Comparison of ENCODE assay signal across 7 mouse cellular contexts in the genomic region with DNA sequence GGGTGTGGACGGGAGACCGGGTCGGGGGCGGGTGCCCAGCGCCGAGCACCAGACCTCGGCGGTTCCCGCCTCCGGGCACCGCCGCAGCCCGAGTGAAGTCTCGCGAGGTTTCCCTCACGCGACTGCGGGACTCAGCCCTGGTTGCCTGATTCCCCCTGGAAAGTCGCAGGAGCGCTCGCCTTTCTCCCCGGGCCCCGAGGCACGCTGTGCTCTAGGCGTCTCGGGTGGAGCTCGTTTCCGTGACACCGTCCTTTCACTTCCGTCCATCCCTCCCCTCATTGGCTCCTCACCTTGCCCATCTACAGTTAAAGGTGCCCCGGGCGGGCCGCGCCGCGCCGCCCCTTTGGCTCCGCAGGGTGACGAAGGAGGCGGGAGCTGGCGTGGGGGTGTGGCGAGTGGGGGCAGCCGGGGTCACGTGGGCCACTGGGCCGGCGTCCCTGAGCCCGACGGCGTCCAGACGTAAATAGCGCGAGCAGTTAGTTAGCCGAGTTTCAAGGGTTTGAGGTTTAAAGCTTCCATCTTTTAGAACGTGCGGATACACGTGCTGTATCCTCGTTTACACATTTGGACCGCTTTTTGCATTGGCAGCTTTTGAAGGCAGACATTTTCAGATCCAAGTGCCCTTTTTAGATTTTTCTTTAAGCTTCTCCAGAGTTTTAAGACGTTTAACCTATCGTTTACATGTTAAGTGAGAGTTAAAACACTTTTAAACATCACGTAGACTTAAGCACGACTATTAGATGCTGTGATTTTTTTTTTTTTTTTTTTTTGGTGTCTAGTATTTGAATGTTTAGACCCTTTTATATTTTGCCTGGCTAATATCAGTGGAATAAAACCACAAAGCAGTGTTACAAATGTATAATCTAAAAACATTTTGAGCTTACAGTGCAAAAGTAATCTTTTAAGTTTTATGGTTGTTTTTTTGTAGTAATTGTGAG. TPM values are rescaled to one million over a fixed set of nuclear protein-coding genes. Genes with fewer than 3 reads are reported as not detected.
DNase-seq lines count a peak whose midpoint lies in the region; ATAC-seq lines count a peak whose summit lies in the region.

No protein-coding gene starts in this region.

- H3K4me1 ChIP-seq in embryonic facial prominence, embryonic 12.5 days, result peaks cover 14% of the 10 kb centered on the region; the same call in 1 of the 2 replicates
- no peaks in the 10 kb centered on the region for H3K4me1 ChIP-seq in limb, embryonic 11.5 days (ENCODE audit: control insufficient read depth, insufficient read depth, low read length)
- peaks cover 17% of the 10 kb centered on the region; the same call in 1 of the 2 replicates for H3K4me1 ChIP-seq in midbrain, embryonic 14.5 days (ENCODE audit: control insufficient read depth, insufficient read depth, low read length)

- H3K27me3 ChIP-seq in embryonic facial prominence, embryonic 12.5 days, result no peaks in the 10 kb centered on the region
- no peaks in the 10 kb centered on the region for H3K27me3 ChIP-seq in limb, embryonic 11.5 days (ENCODE audit: control insufficient read depth, insufficient read depth, low read length)
- no peaks in the 10 kb centered on the region for H3K27me3 ChIP-seq in midbrain, embryonic 14.5 days (ENCODE audit: control insufficient read depth, insufficient read depth, low read length)

- peak; percentile 99 for ATAC-seq in embryonic facial prominence, embryonic 12.5 days (ENCODE audit: insufficient number of reproducible peaks, insufficient read depth, low FRiP score, low TSS enrichment)
- peak; percentile 99 for ATAC-seq in limb, embryonic 11.5 days (ENCODE audit: insufficient number of reproducible peaks, low FRiP score, low TSS enrichment, low read depth)
- ATAC-seq in midbrain, embryonic 14.5 days (ENCODE audit: low FRiP score, low TSS enrichment), result peak; percentile 98

- H3K36me3 ChIP-seq in embryonic facial prominence, embryonic 12.5 days, result peaks cover 11% of the 10 kb centered on the region
- H3K36me3 ChIP-seq in limb, embryonic 11.5 days (ENCODE audit: control insufficient read depth, insufficient read depth, low read length), result no peaks in the 10 kb centered on the region; the same call in 1 of the 2 replicates
- H3K36me3 ChIP-seq in midbrain, embryonic 14.5 days (ENCODE audit: control insufficient read depth, insufficient read depth, low read length), result peaks cover 16% of the 10 kb centered on the region

- peak overlapping the region; percentile 99 for H3K27ac ChIP-seq in embryonic facial prominence, embryonic 12.5 days
- H3K27ac ChIP-seq in limb, embryonic 11.5 days (replicated peaks; ENCODE audit: low read depth, low read length), result peak overlapping the region; percentile 94
- peak overlapping the region; percentile 99 for H3K27ac ChIP-seq in midbrain, embryonic 14.5 days (replicated peaks; ENCODE audit: low read depth, low read length)

- WGBS in embryonic facial prominence, embryonic 12.5 days, result 2% methylated on average over 62 of the region's 62 CpGs
- 1% methylated on average over 62 of the region's 62 CpGs for WGBS in limb, embryonic 11.5 days
- under 1% methylated on average over 62 of the region's 62 CpGs for WGBS in midbrain, embryonic 14.5 days

- DNase-seq in adrenal gland, postnatal 25 days, result peak; percentile 99
- DNase-seq in heart, adult 11 months, result peak; percentile 100
- peak; percentile 97 for DNase-seq in kidney, adult 18-20 months
- peak; percentile 95 for DNase-seq in limb, embryonic 11.5 days (ENCODE audit: low spot score)
- peak; percentile 97 for DNase-seq in midbrain, embryonic 14.5 days
- peak; percentile 96 for DNase-seq in spleen, adult 18-20 months

- peak overlapping the region; percentile 87 for H3K9ac ChIP-seq in embryonic facial prominence, embryonic 12.5 days
- H3K9ac ChIP-seq in limb, embryonic 11.5 days (ENCODE audit: low read length), result peak overlapping the region; percentile 87
- H3K9ac ChIP-seq in midbrain, embryonic 14.5 days (replicated peaks; ENCODE audit: low read length), result peak overlapping the region; percentile 91

- no peaks in the 10 kb centered on the region for H3K9me3 ChIP-seq in embryonic facial prominence, embryonic 12.5 days
- H3K9me3 ChIP-seq in limb, embryonic 11.5 days (ENCODE audit: control insufficient read depth, low read length), result no peaks in the 10 kb centered on the region
- H3K9me3 ChIP-seq in midbrain, embryonic 14.5 days (ENCODE audit: control insufficient read depth, low read length), result no peaks in the 10 kb centered on the region

- H3K4me2 ChIP-seq in embryonic facial prominence, embryonic 12.5 days (replicated peaks), result peak overlapping the region; percentile 42
- H3K4me2 ChIP-seq in limb, embryonic 11.5 days (ENCODE audit: low read depth, severe bottlenecking), result peak overlapping the region; percentile 31; the same call in 1 of the 2 replicates
- peak overlapping the region; percentile 74 for H3K4me2 ChIP-seq in midbrain, embryonic 14.5 days (ENCODE audit: low read length)

- H3K4me3 ChIP-seq in embryonic facial prominence, embryonic 12.5 days, result peak overlapping the region; percentile 72
- H3K4me3 ChIP-seq in limb, embryonic 11.5 days (ENCODE audit: low read depth, low read length), result peak overlapping the region; percentile 66
- H3K4me3 ChIP-seq in midbrain, embryonic 14.5 days (replicated peaks; ENCODE audit: low read depth, low read length), result peak overlapping the region; percentile 75

RNA-seq across cellular contexts. Expression of gene Cetn3, which starts 0.8 kb away (rescaled TPM):
- total RNA-seq in adrenal gland, postnatal 25 days (2021), result 124 and 137 TPM in 2 replicates
- polyA plus RNA-seq in embryonic facial prominence, embryonic 12.5 days (2016; fragmentation: Nextera tagmentation; extraction: Ambion mirVana), result 245 and 255 TPM in 2 replicates
- 241 and 257 TPM in 2 replicates for polyA plus RNA-seq in limb, embryonic 11.5 days (2014; fragmentation: Nextera tagmentation; extraction: Ambion mirVana)
- 261 and 274 TPM in 2 replicates for polyA plus RNA-seq in midbrain, embryonic 14.5 days (2014; fragmentation: Nextera tagmentation; extraction: Ambion mirVana)

Comparison
In these comparisons a context has a peak if more than half of its experiments do, and no peak if none do; other contexts are left out.
1. Peak in every context shown above with its lines: DNase-seq, ATAC-seq, H3K4me3 ChIP-seq and H3K27ac ChIP-seq.